Mouse (Mus musculus) lung, adult 10 weeks (tissue): Measurements from ENCODE around the gene D730048I06Rik. TPM values are rescaled to one million over a fixed set of nuclear protein-coding genes. Genes with fewer than 3 reads are reported as not detected.

Experiments
- polyA plus RNA-seq: library from polyadenylated mRNA; stranded (reverse); fragments of 350-450 nt; fragmentation: Illumina TruSeq; extraction: RNeasy Lipid Tissue Mini Kit (QIAGEN cat#74804); gene quantifications from one replicate; pipeline ENCODE4 v1.2.3, GENCODE M21; 2014; ENCODE audit warnings: low read depth, low replicate concordance; ENCODE audit not compliant: insufficient read depth

The D730048I06Rik gene
- polyA plus RNA-seq: not detected

GRCm38 (mm10) chr9:35790001-35790400, at the start of gene D730048I06Rik, which contains the start of gene Gm27235:
TSS of gene D730048I06Rik (minus strand) at chr9:35790112.
TSS of gene Gm27235 (minus strand) at chr9:35790101.

GRCm38 (mm10) chr9:35778009-35778408, 11.9 kb downstream of the D730048I06Rik start, which contains the start of gene Gm17727:
TSS of gene Gm17727 (minus strand) at chr9:35778109.

DNA sequence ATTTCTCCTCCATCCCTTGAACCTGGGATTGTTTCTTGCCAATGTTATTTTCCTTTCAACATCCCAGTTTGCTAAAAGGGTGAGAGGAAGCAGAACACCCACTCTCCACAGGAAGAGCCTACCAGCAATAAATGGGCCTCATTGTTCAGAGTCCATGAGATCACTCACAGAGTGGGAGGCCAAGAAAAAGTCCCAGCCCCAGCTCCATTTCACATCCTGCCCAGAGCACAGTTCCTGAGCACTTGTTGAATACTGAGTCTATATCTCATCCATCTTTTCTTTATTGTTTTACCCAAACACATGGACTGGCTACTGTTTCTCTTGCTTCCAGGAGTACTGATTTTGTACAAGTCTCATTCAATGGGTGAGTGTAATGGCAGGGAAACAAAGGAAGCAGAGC, 49.2 kb downstream of the D730048I06Rik start, which contains the start of gene Gm17677:
Gene Gm17677 (plus strand): TSS at position 301 of the 400 bp plus-strand sequence.

Other genes starting within 250 kb of the D730048I06Rik start
- 0.04 TPM for gene Ddx25, start 231.6 kb downstream of the D730048I06Rik start, polyA plus RNA-seq
- gene Pus3, start 231.5 kb downstream of the D730048I06Rik start, polyA plus RNA-seq: 7.0 TPM
- gene Pate2, start 219.8 kb downstream of the D730048I06Rik start, polyA plus RNA-seq: not detected
- 2.5 TPM for gene Hyls1, start 219.7 kb downstream of the D730048I06Rik start, polyA plus RNA-seq
- gene Pate4, start 178.2 kb downstream of the D730048I06Rik start, polyA plus RNA-seq: not detected
- not detected for gene Pate3, start 141.9 kb downstream of the D730048I06Rik start, polyA plus RNA-seq
- gene Pate1, start 102.7 kb downstream of the D730048I06Rik start, polyA plus RNA-seq: not detected
- gene Gm17677, start 49.1 kb downstream of the D730048I06Rik start, polyA plus RNA-seq: not detected
- gene Gm17727, start 12.0 kb downstream of the D730048I06Rik start, polyA plus RNA-seq: not detected
- gene Gm27235, start within 50 bp of the D730048I06Rik start, polyA plus RNA-seq: not detected
- not detected for gene 9230110F15Rik, start 54.0 kb upstream of the D730048I06Rik start, polyA plus RNA-seq
- gene 9230113P08Rik, start 118.3 kb upstream of the D730048I06Rik start, polyA plus RNA-seq: not detected